Mouse (Mus musculus): Measurements from ENCODE around the gene Pgp. TPM values are rescaled to one million over a fixed set of nuclear protein-coding genes. Genes with fewer than 3 reads are reported as not detected.

The Pgp gene
- total RNA-seq, 2 experiments from 2014 or later: 50.8 to 55.0 TPM

DNA sequence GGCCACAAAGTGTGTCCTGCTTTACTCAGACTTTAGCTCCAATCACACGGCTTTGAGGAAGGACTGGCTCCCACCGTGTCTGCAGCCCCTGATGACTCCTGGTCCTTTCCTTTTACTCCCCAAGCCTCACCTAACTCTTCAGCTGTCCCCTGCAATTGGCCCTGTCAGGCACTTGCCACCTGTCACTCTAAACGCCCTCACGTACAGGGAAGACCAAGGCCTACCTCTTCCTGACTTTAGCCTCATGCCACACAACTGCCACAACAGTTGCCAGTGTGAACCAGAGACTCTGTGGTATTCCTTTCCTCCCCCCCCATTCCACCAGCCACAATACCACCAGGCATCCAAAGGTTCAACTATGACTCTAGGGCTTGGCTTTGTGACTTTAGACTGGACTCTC lies 50.3 kb downstream of the Pgp start:
- DNase-seq: no peak

Other genes starting within 250 kb of the Pgp start
- 1 to 10 TPM; 1.4 to 1.9 TPM for gene Tedc2, start 249.5 kb upstream of the Pgp start, total RNA-seq (2021)
- gene Ccnf, start 218.9 kb upstream of the Pgp start, total RNA-seq (2021): 1 to 10 TPM in 1 of 2 experiments, under 1 TPM in 1; 0.61 to 1.1 TPM
- not detected for gene Abca17, start 119.3 kb upstream of the Pgp start, total RNA-seq (2021)
- gene Abca3, start 118.4 kb upstream of the Pgp start, total RNA-seq (2021): 1 to 10 TPM; 6.7 to 7.3 TPM
- 10 to 100 TPM; 47.3 to 50.6 TPM for gene Rnps1, start 55.8 kb upstream of the Pgp start, total RNA-seq (2021)
- 100 to 1,000 TPM; 134 to 161 TPM for gene Eci1, start 43.8 kb upstream of the Pgp start, total RNA-seq (2021)
- 1 to 10 TPM; 1.0 to 1.5 TPM for gene Dnase1l2, start 27.3 kb upstream of the Pgp start, total RNA-seq (2021)
- 10 to 100 TPM in 1 of 2 experiments, 1 to 10 TPM in 1; 9.4 to 10.2 TPM for gene E4f1, start 79 bp upstream of the Pgp start, total RNA-seq (2021)
- gene Bricd5, start 3.5 kb downstream of the Pgp start, total RNA-seq (2021): not detected
- gene Mlst8, start 8.7 kb downstream of the Pgp start, total RNA-seq (2021): 10 to 100 TPM; 10.5 to 11.7 TPM
- under 1 TPM; 0.10 to 0.11 TPM for gene Caskin1, start 18.2 kb downstream of the Pgp start, total RNA-seq (2021)
- gene Traf7, start 57.5 kb downstream of the Pgp start, total RNA-seq (2021): 10 to 100 TPM; 33.2 to 36.7 TPM
- gene Rab26, start 63.8 kb downstream of the Pgp start, total RNA-seq (2021): under 1 TPM in 1 of 2 experiments, not detected in 1; 0.23 TPM
- 10 to 100 TPM; 20.2 to 21.1 TPM for gene Pkd1, start 79.4 kb downstream of the Pgp start, total RNA-seq (2021)
- gene Tsc2, start 162.2 kb downstream of the Pgp start, total RNA-seq (2021): 10 to 100 TPM; 65.8 to 67.8 TPM
- 1 to 10 TPM; 2.6 to 4.2 TPM for gene Nthl1, start 162.3 kb downstream of the Pgp start, total RNA-seq (2021)
- 10 to 100 TPM; 36.6 to 41.8 TPM for gene Slc9a3r2, start 179.9 kb downstream of the Pgp start, total RNA-seq (2021)
- not detected for gene Npw, start 188.1 kb downstream of the Pgp start, total RNA-seq (2021)
- 10 to 100 TPM; 17.7 to 20.2 TPM for gene Zfp598, start 199.3 kb downstream of the Pgp start, total RNA-seq (2021)
- not detected for gene Syngr3, start 219.6 kb downstream of the Pgp start, total RNA-seq (2021)
- gene Gfer, start 225.8 kb downstream of the Pgp start, total RNA-seq (2021): 10 to 100 TPM; 24.1 to 30.1 TPM
- gene Noxo1, start 225.8 kb downstream of the Pgp start, total RNA-seq (2021): under 1 TPM; 0.59 to 0.61 TPM
- gene Tbl3, start 237.3 kb downstream of the Pgp start, total RNA-seq (2021): 10 to 100 TPM; 14.7 to 15.6 TPM
- not detected for gene Rnf151, start 247.7 kb downstream of the Pgp start, total RNA-seq (2021)
- 100 to 1,000 TPM; 564 to 585 TPM for gene Rps2, start 247.7 kb downstream of the Pgp start, total RNA-seq (2021)

Data from gastrocnemius, postnatal 25 days (tissue).